19 mouse cellular contexts compared by ENCODE assay signal in the genomic region with DNA sequence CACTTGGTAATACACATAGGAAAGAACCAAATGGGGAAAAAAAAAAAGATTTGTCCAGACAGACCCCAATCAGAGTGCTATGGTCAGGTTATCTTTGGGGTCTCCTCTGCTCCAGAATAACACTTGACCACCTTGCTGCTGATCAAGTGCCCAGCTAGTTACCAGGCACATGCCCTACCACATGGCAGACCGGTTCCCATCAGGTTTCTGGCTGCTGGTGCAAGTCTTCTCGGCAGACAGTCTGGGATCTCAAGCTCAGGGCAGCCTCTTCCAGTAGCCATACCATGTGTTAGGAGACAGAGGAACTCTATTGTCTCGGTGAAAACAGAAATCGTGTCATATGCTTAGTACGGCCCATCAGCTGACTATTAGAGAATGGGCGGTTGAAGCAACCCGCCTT.
"Had no signal": no experiment of that assay in that cellular context is flagged by ENCODE, and none has a peak within 500 bp of the region (broad histone marks: within the 10 kb centered on the region; RNA-seq: fewer than 3 reads in every experiment).

No protein-coding gene starts in this region.

- H3K27ac ChIP-seq: kidney, postnatal 0 days; left cerebral cortex, adult 2 months; limb, embryonic 12.5 days; limb, embryonic 15.5 days; liver, embryonic 14.5 days; macrophage; midbrain, embryonic 12.5 days; midbrain, embryonic 15.5 days; neural tube, embryonic 12.5 days; neural tube, embryonic 15.5 days; stomach, embryonic 15.5 days had no signal

- H3K4me3 ChIP-seq: left cerebral cortex, adult 2 months; limb, embryonic 12.5 days; limb, embryonic 15.5 days; midbrain, embryonic 12.5 days; midbrain, embryonic 15.5 days; neural tube, embryonic 12.5 days; neural tube, embryonic 15.5 days; stomach, embryonic 15.5 days had no signal

- H3K27me3 ChIP-seq: limb, embryonic 12.5 days; limb, embryonic 15.5 days; midbrain, embryonic 12.5 days; midbrain, embryonic 15.5 days; neural tube, embryonic 12.5 days; neural tube, embryonic 15.5 days; stomach, embryonic 15.5 days had no signal

- H3K4me1 ChIP-seq: limb, embryonic 12.5 days; limb, embryonic 15.5 days; midbrain, embryonic 12.5 days; midbrain, embryonic 15.5 days; neural tube, embryonic 12.5 days; neural tube, embryonic 15.5 days; stomach, embryonic 15.5 days had no signal

- DNase-seq: kidney, postnatal 25 days; layer of hippocampus, postnatal 36 days; left cerebral cortex, postnatal 4 days; liver, postnatal 0 days; right cerebral cortex, adult 18-20 months; right cerebral cortex, postnatal 14 days; right cerebral cortex, postnatal 4 days; thymus, postnatal 25 days had no signal
